Mouse (Mus musculus) lung, adult 2 months (tissue): ENCODE results near the gene Atl3. TPM values are rescaled to one million over a fixed set of nuclear protein-coding genes. Genes with fewer than 3 reads are reported as not detected.

Experiments used
- DNase-seq: peaks from one replicate; pipeline ENCODE4 v3.0.0; 2022
- H3K4me1 ChIP-seq: fragments of 200-500 bp; 2 replicates; pipeline ENCODE4 v1.6.1; 2011; ENCODE audit warnings: low read length; ENCODE audit not compliant: control insufficient read depth, insufficient read depth
- H3K4me3 ChIP-seq: fragments of 200-500 bp; replicated peaks from 2 replicates; pipeline ENCODE3; 2011; ENCODE audit warnings: low read depth, mild to moderate bottlenecking, control low read depth, low read length; ENCODE audit errors: extremely low read depth
- CTCF ChIP-seq: fragments of 200-500 bp; IDR thresholded peaks from 2 replicates; pipeline ENCODE4 v1.5.1; 2011; ENCODE audit warnings: mild to moderate bottlenecking, low read length, control low read depth; ENCODE audit not compliant: insufficient read depth
- POLR2A ChIP-seq: fragments of 200-500 bp; IDR thresholded peaks from 2 replicates; pipeline ENCODE4 v1.6.1; 2011; ENCODE audit warnings: low read depth, mild to moderate bottlenecking, control low read depth, low read length, borderline replicate concordance; ENCODE audit errors: extremely low read depth
- WGBS: fragments of 180-500 bp; shearing (Covaris S2); methylation state at CpG from one replicate; pipeline ENCODE4 v1.1.7; 2018; 5-methylcytosine and 5-hydroxymethylcytosine counted together
- polyA plus RNA-seq: library from polyadenylated mRNA; depleted of rRNA; stranded (reverse); fragments of >200 nt; gene quantifications from 2 replicates; pipeline ENCODE4 v1.2.3, GENCODE M21; 2012

The Atl3 gene
- polyA plus RNA-seq, 1 experiment: 24.5 TPM

- DNase-seq: no peak
- WGBS: 75% methylated on average over 3 of the region's 3 CpGs
- no peak for TF ChIP-seq CTCF
- Histone ChIP-seq H3K4me1 (no peaks in the 10 kb centered on the region), H3K4me3 (no peak overlapping the region)
Observed at GRCm38 (mm10) chr19:7524879-7525278, 31.0 kb downstream of the Atl3 start.

- no peaks in the 10 kb centered on the region for H3K4me1 ChIP-seq
- peak; percentile 59 for DNase-seq
- 52% methylated on average over 7 of the region's 7 CpGs for WGBS
- peak; percentile 42; the same call in 1 of the 2 replicates for TF ChIP-seq CTCF
- TF ChIP-seq POLR2A: no peak
- H3K4me3 ChIP-seq: no peak overlapping the region
Observed at GRCm38 (mm10) chr19:7528639-7529428, 35.0 kb downstream of the Atl3 start.

- no peak for TF ChIP-seq POLR2A
- no peak for TF ChIP-seq CTCF
- 91% methylated on average over 5 of the region's 5 CpGs for WGBS
Observed at GRCm38 (mm10) chr19:7531906-7532305, 38.1 kb downstream of the Atl3 start.

GRCm38 (mm10) chr19:7533891-7534290 lies 40.1 kb downstream of the Atl3 start:
- no peak for DNase-seq
- no peaks in the 10 kb centered on the region for H3K4me1 ChIP-seq
- TF ChIP-seq POLR2A (no peak), CTCF (no peak)
- WGBS: 86% methylated on average over 5 of the region's 5 CpGs
- H3K4me3 ChIP-seq: no peak overlapping the region

More at GRCm38 (mm10) chr19:7531906-7532305, 38.1 kb downstream of the Atl3 start:
- Histone ChIP-seq H3K4me1 (no peaks in the 10 kb centered on the region), H3K4me3 (no peak overlapping the region)
- DNase-seq: no peak

GRCm38 (mm10) chr19:7548924-7549323 lies 55.1 kb downstream of the Atl3 start:
- H3K4me3 ChIP-seq: no peak overlapping the region
- WGBS: 90% methylated on average over 3 of the region's 3 CpGs
- TF ChIP-seq POLR2A (no peak), CTCF (no peak)

GRCm38 (mm10) chr19:7551550-7552300 lies 57.9 kb downstream of the Atl3 start:
- DNase-seq: no peak
- Histone ChIP-seq H3K4me3 (no peak overlapping the region), H3K4me1 (peaks cover 2% of the 10 kb centered on the region; the same call in 1 of the 2 replicates)
- TF ChIP-seq POLR2A (no peak), CTCF (no peak)
- 29% methylated on average over 4 of the region's 4 CpGs for WGBS

More at GRCm38 (mm10) chr19:7548924-7549323, 55.1 kb downstream of the Atl3 start:
- H3K4me1 ChIP-seq: peaks cover 2% of the 10 kb centered on the region; the same call in 1 of the 2 replicates
- no peak for DNase-seq

GRCm38 (mm10) chr19:7552301-7552673 lies 58.4 kb downstream of the Atl3 start:
- no peak overlapping the region for H3K4me3 ChIP-seq
- no peak for DNase-seq
- WGBS: 59% methylated on average over 2 of the region's 2 CpGs
- peaks cover 2% of the 10 kb centered on the region; the same call in 1 of the 2 replicates for H3K4me1 ChIP-seq
- TF ChIP-seq POLR2A (no peak), CTCF (no peak)

GRCm38 (mm10) chr19:7553441-7553840 lies 59.6 kb downstream of the Atl3 start:
- DNase-seq: no peak
- no peak overlapping the region for H3K4me3 ChIP-seq
- TF ChIP-seq CTCF (no peak), POLR2A (no peak)
- peaks cover 2% of the 10 kb centered on the region; the same call in 1 of the 2 replicates for H3K4me1 ChIP-seq

- H3K4me1 ChIP-seq: peaks cover 2% of the 10 kb centered on the region; the same call in 1 of the 2 replicates
- 72% methylated on average over 4 of the region's 4 CpGs for WGBS
- TF ChIP-seq CTCF (no peak), POLR2A (no peak)
Observed at GRCm38 (mm10) chr19:7554881-7555280, 61.0 kb downstream of the Atl3 start.

GRCm38 (mm10) chr19:7556641-7557040 lies 62.8 kb downstream of the Atl3 start:
- TF ChIP-seq CTCF (no peak), POLR2A (no peak)
- WGBS: 97% methylated on average over 1 of the region's 1 CpGs
- Histone ChIP-seq H3K4me1 (0 out of 2 replicates have a peak, but pooled peaks cover 2% of the 10 kb centered on the region), H3K4me3 (no peak overlapping the region)
- DNase-seq: no peak

More at GRCm38 (mm10) chr19:7554881-7555280, 61.0 kb downstream of the Atl3 start:
- no peak for DNase-seq
- H3K4me3 ChIP-seq: no peak overlapping the region
